Mouse (Mus musculus) megakaryocyte, embryonic 14.5 days (primary cell): Measurements from ENCODE around the gene Gria3. TPM values are rescaled to one million over a fixed set of nuclear protein-coding genes. Genes with fewer than 3 reads are reported as not detected.

ENCODE experiments used
- H3K27me3 ChIP-seq: replicated peaks from 2 replicates; pipeline ENCODE3; 2012; ENCODE audit warnings: inconsistent platforms
- H3K36me3 ChIP-seq: replicated peaks from 2 replicates; pipeline ENCODE3; 2012; ENCODE audit warnings: low read length, inconsistent platforms, mixed read lengths
- H3K4me1 ChIP-seq: 2 replicates; pipeline ENCODE4 v1.6.1; 2012; ENCODE audit warnings: inconsistent platforms
- H3K4me3 ChIP-seq: replicated peaks from 2 replicates; pipeline ENCODE3; 2012; ENCODE audit warnings: moderate library complexity, mild to moderate bottlenecking, inconsistent platforms
- H3K9me3 ChIP-seq: 2 replicates; pipeline ENCODE4 v1.6.1; 2012; ENCODE audit warnings: inconsistent platforms
- FLI1 ChIP-seq: IDR thresholded peaks from 2 replicates; pipeline ENCODE4 v1.6.1; 2012; ENCODE audit warnings: low read length, inconsistent platforms, mixed read lengths
- GATA1 ChIP-seq: IDR thresholded peaks from 3 replicates; pipeline ENCODE4 v1.6.1; 2012; ENCODE audit warnings: mixed read lengths, low read length, inconsistent platforms, borderline replicate concordance
- polyA plus RNA-seq: library from polyadenylated mRNA; stranded (reverse); fragments of >175 nt; gene quantifications from 2 replicates; pipeline ENCODE4 v1.2.3, GENCODE M21; 2012; ENCODE audit warnings: low replicate concordance; ENCODE audit not compliant: insufficient read depth

Gria3 gene
- polyA plus RNA-seq, result 0.20 TPM in 1 of 2 replicates, not detected in the other

- peak within 1 kb of the TSS; percentile 91 for H3K4me3 ChIP-seq
- H3K36me3 ChIP-seq, result no peaks in the 10 kb centered on the region
- peaks cover 33% of the 10 kb centered on the region for H3K27me3 ChIP-seq
- H3K9me3 ChIP-seq, result no peaks in the 10 kb centered on the region
- TF ChIP-seq FLI1 (no peak), GATA1 (no peak)
- peaks cover 17% of the 10 kb centered on the region for H3K4me1 ChIP-seq
Measured at GRCm38 (mm10) chrX:41400058-41400904, at the start of gene Gria3. Gene Gria3 (plus strand): TSS chrX:41400854.

- Histone ChIP-seq H3K4me1 (peaks cover 6% of the 10 kb centered on the region; the same call in 1 of the 2 replicates), H3K9me3 (no peaks in the 10 kb centered on the region), H3K4me3 (no peak overlapping the region), H3K27me3 (peaks cover 2% of the 10 kb centered on the region), H3K36me3 (no peaks in the 10 kb centered on the region)
- TF ChIP-seq GATA1 (no peak), FLI1 (no peak)
Measured at GRCm38 (mm10) chrX:41387086-41387485, 13.6 kb upstream of the Gria3 start.

- H3K9me3 ChIP-seq, result no peaks in the 10 kb centered on the region
- no peaks in the 10 kb centered on the region for H3K36me3 ChIP-seq
- H3K4me3 ChIP-seq, result no peak overlapping the region
- H3K27me3 ChIP-seq, result peaks cover 2% of the 10 kb centered on the region
- peaks cover 7% of the 10 kb centered on the region; the same call in 1 of the 2 replicates for H3K4me1 ChIP-seq
- TF ChIP-seq FLI1, result no peak
- no peak for TF ChIP-seq GATA1
Measured at GRCm38 (mm10) chrX:41389079-41389478, 11.6 kb upstream of the Gria3 start.

- TF ChIP-seq GATA1 (no peak), FLI1 (no peak)
- no peaks in the 10 kb centered on the region for H3K9me3 ChIP-seq
- peaks cover 27% of the 10 kb centered on the region for H3K27me3 ChIP-seq
- no peaks in the 10 kb centered on the region for H3K36me3 ChIP-seq
- no peak overlapping the region for H3K4me3 ChIP-seq
- H3K4me1 ChIP-seq, result peaks cover 21% of the 10 kb centered on the region
Measured at GRCm38 (mm10) chrX:41398482-41398881, 2.2 kb upstream of the Gria3 start.

GRCm38 (mm10) chrX:41401186-41401585, 532 bp downstream of the Gria3 start:
- peak overlapping the region; percentile 91 for H3K4me3 ChIP-seq
- TF ChIP-seq FLI1, result no peak
- no peak for TF ChIP-seq GATA1
- H3K9me3 ChIP-seq, result no peaks in the 10 kb centered on the region
- H3K36me3 ChIP-seq, result no peaks in the 10 kb centered on the region
- peaks cover 17% of the 10 kb centered on the region for H3K4me1 ChIP-seq
- peaks cover 38% of the 10 kb centered on the region for H3K27me3 ChIP-seq

GRCm38 (mm10) chrX:41401590-41402240, 1.1 kb downstream of the Gria3 start:
- Histone ChIP-seq H3K27me3 (peaks cover 42% of the 10 kb centered on the region), H3K4me1 (peaks cover 17% of the 10 kb centered on the region), H3K36me3 (no peaks in the 10 kb centered on the region), H3K9me3 (no peaks in the 10 kb centered on the region), H3K4me3 (peak overlapping the region; percentile 91)
- no peak for TF ChIP-seq GATA1
- TF ChIP-seq FLI1, result no peak

GRCm38 (mm10) chrX:41402656-41403055, 2.0 kb downstream of the Gria3 start:
- no peaks in the 10 kb centered on the region for H3K36me3 ChIP-seq
- H3K9me3 ChIP-seq, result no peaks in the 10 kb centered on the region
- H3K4me1 ChIP-seq, result peaks cover 17% of the 10 kb centered on the region
- peaks cover 44% of the 10 kb centered on the region for H3K27me3 ChIP-seq
- H3K4me3 ChIP-seq, result peak overlapping the region; percentile 91
- TF ChIP-seq GATA1, result no peak
- no peak for TF ChIP-seq FLI1

- peaks cover 39% of the 10 kb centered on the region for H3K27me3 ChIP-seq
- no peak overlapping the region for H3K4me3 ChIP-seq
- H3K4me1 ChIP-seq, result peaks cover 8% of the 10 kb centered on the region
- no peaks in the 10 kb centered on the region for H3K9me3 ChIP-seq
- TF ChIP-seq GATA1 (no peak), FLI1 (no peak)
- no peaks in the 10 kb centered on the region for H3K36me3 ChIP-seq
Measured at GRCm38 (mm10) chrX:41406288-41406687, 5.6 kb downstream of the Gria3 start.

- Histone ChIP-seq H3K27me3 (peaks cover 20% of the 10 kb centered on the region), H3K4me3 (no peak overlapping the region), H3K9me3 (no peaks in the 10 kb centered on the region), H3K4me1 (no peaks in the 10 kb centered on the region), H3K36me3 (no peaks in the 10 kb centered on the region)
- no peak for TF ChIP-seq FLI1
- no peak for TF ChIP-seq GATA1
Measured at GRCm38 (mm10) chrX:41409791-41410190, 9.1 kb downstream of the Gria3 start.

- H3K27me3 ChIP-seq, result peaks cover 7% of the 10 kb centered on the region
- H3K9me3 ChIP-seq, result no peaks in the 10 kb centered on the region
- H3K4me3 ChIP-seq, result no peak overlapping the region
- no peaks in the 10 kb centered on the region for H3K4me1 ChIP-seq
- no peaks in the 10 kb centered on the region for H3K36me3 ChIP-seq
- TF ChIP-seq FLI1 (no peak), GATA1 (no peak)
Measured at GRCm38 (mm10) chrX:41425651-41426050, 25.0 kb downstream of the Gria3 start.
